Mouse (Mus musculus) bone marrow, adult 2 months (tissue): ENCODE results near the gene Spdef.

ENCODE experiments used
- CTCF ChIP-seq: fragments of 200-500 bp; IDR thresholded peaks from 2 replicates; pipeline ENCODE4 v1.5.1; 2011; ENCODE audit warnings: low read length, control low read depth; ENCODE audit not compliant: control insufficient read depth, insufficient read depth
- POLR2A ChIP-seq: fragments of 200-500 bp; IDR thresholded peaks from 2 replicates; pipeline ENCODE4 v1.6.1; 2011; ENCODE audit warnings: low read depth, mild to moderate bottlenecking, control low read depth, low read length, borderline replicate concordance; ENCODE audit not compliant: control insufficient read depth

DNA sequence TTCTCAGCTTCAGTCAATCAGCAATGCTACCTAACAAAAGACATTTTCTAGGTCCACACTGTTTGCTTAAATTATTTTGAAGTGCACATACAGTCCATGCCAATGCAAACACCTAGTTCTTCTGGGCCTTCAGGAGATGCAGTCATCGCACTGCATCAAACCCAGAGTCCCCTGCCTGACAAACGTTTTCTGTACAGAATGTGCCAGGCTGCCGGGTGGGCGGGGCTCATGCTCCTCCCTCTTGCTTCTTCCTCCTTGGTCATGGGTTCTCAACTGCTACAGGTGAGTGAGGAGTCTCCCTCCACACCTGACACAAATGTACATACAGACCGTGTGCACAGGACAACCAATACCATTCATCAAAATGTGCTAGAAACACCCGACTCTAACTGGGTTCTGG lies 31.4 kb upstream of the Spdef start:
- no peak for TF ChIP-seq CTCF
- no peak for TF ChIP-seq POLR2A
